Mouse (Mus musculus) brain, embryonic 14.5 days (tissue): ENCODE results near the gene Hoxa3.

Source experiments
- CTCF ChIP-seq: fragments of 200-500 bp; IDR thresholded peaks from 2 replicates; pipeline ENCODE4 v1.5.1; 2012; ENCODE audit warnings: inconsistent platforms, mild to moderate bottlenecking, moderate library complexity, borderline replicate concordance; ENCODE audit not compliant: insufficient read depth, insufficient read length; ENCODE audit errors: extremely low read depth
- POLR2A ChIP-seq: fragments of 200-500 bp; IDR thresholded peaks from 2 replicates; pipeline ENCODE4 v1.6.1; 2012; ENCODE audit warnings: mild to moderate bottlenecking, inconsistent platforms, borderline replicate concordance; ENCODE audit not compliant: poor library complexity, insufficient read depth, insufficient read length, severe bottlenecking; ENCODE audit errors: extremely low read depth

GRCm38 (mm10) chr6:52179690-52180089 is 33.4 kb downstream of the Hoxa3 start:
- TF ChIP-seq CTCF (no peak), POLR2A (no peak)
